Mouse (Mus musculus) CH12.LX (cell line): ENCODE data around the gene Dnajc30. TPM values are rescaled to one million over a fixed set of nuclear protein-coding genes. Genes with fewer than 3 reads are reported as not detected.

Experiments
- DNase-seq: peaks from one replicate; pipeline ENCODE4 v3.0.0-alpha.2; 2013; ENCODE audit errors: extremely low read depth
- H3K27ac ChIP-seq: 2 replicates; pipeline ENCODE4 v1.5.1; 2012; ENCODE audit warnings: low read depth, mild to moderate bottlenecking, control low read depth, moderate library complexity; ENCODE audit not compliant: insufficient read depth
- H3K27me3 ChIP-seq: replicated peaks from 2 replicates; pipeline ENCODE3; 2012; ENCODE audit warnings: inconsistent platforms
- H3K36me3 ChIP-seq, 2 experiments: replicated peaks in 1 of 2; 2 replicates each; pipeline versions ENCODE3 to v1.6.1; 2012; ENCODE audit warnings: inconsistent platforms in 1 of 2, low read length in 1 of 2, mild to moderate bottlenecking in 1 of 2, mixed read lengths in 1 of 2, moderate library complexity in 1 of 2; ENCODE audit not compliant: control insufficient read depth in 1 of 2, insufficient read depth in 1 of 2
- H3K4me1 ChIP-seq, 2 experiments: 2 replicates each; pipeline ENCODE4 v1.6.1; 2012; ENCODE audit warnings: inconsistent platforms in 1 of 2, moderate library complexity in 1 of 2; ENCODE audit not compliant: insufficient read depth in 2 of 2, control insufficient read depth in 1 of 2
- H3K4me2 ChIP-seq: 2 replicates; pipeline ENCODE4 v1.6.1; 2012; ENCODE audit warnings: low read depth, mild to moderate bottlenecking, control low read depth; ENCODE audit not compliant: poor library complexity, insufficient read depth, severe bottlenecking
- H3K4me3 ChIP-seq, 3 experiments: fragments of 150-350 bp in 1 of 3; sonication (generic) in 1 of 3; replicated peaks in 1 of 3; 2 replicates each; pipeline versions ENCODE3 to v1.5.1; 2011 to 2012; ENCODE audit warnings: low read depth in 2 of 3, low read length in 2 of 3, mild to moderate bottlenecking in 2 of 3, moderate library complexity in 2 of 3, control low read depth in 1 of 3, improper control_type of control experiment in 1 of 3, inconsistent platforms in 1 of 3, mixed read lengths in 1 of 3; ENCODE audit not compliant: poor library complexity in 1 of 3
- H3K79me2 ChIP-seq: replicated peaks from 2 replicates; pipeline ENCODE4 v1.6.1; 2012; ENCODE audit warnings: mild to moderate bottlenecking, moderate library complexity; ENCODE audit not compliant: control insufficient read depth, poor library complexity, insufficient read depth, severe bottlenecking; ENCODE audit errors: extremely low read depth
- H3K9ac ChIP-seq: 2 replicates; pipeline ENCODE4 v1.6.1; 2012; ENCODE audit warnings: low read depth, mild to moderate bottlenecking, control low read depth, moderate library complexity; ENCODE audit not compliant: insufficient read depth
- H3K9me3 ChIP-seq: replicated peaks from 2 replicates; pipeline ENCODE3; 2012; ENCODE audit warnings: low read length, inconsistent platforms, mixed read lengths
- BHLHE40 ChIP-seq: IDR thresholded peaks from 2 replicates; pipeline ENCODE4 v1.6.1; 2011; ENCODE audit warnings: mild to moderate bottlenecking, low read depth, low read length, improper control_type of control experiment
- CHD1 ChIP-seq: IDR thresholded peaks from 2 replicates; pipeline ENCODE4 v1.6.1; 2012; ENCODE audit warnings: low read depth, low read length, improper control_type of control experiment, inconsistent platforms
- CHD2 ChIP-seq: IDR thresholded peaks from 2 replicates; pipeline ENCODE4 v1.6.1; 2011; ENCODE audit warnings: low read length, improper control_type of control experiment
- CTCF ChIP-seq, 2 experiments: IDR thresholded peaks in 1 of 2; conservative IDR thresholded peaks in 1 of 2; 2 replicates each; pipeline ENCODE4 v1.5.1; 2011 to 2012; ENCODE audit warnings: low read depth in 2 of 2, low read length in 2 of 2, improper control_type of control experiment in 1 of 2, inconsistent platforms in 1 of 2, mild to moderate bottlenecking in 1 of 2, moderate library complexity in 1 of 2
- E2F4 ChIP-seq: IDR thresholded peaks from 2 replicates; pipeline ENCODE4 v1.6.1; 2011; ENCODE audit warnings: low read depth, low read length, improper control_type of control experiment; ENCODE audit not compliant: insufficient replicate concordance
- ELF1 ChIP-seq: IDR thresholded peaks from 2 replicates; pipeline ENCODE4 v1.6.1; 2014; ENCODE audit warnings: low read depth, mild to moderate bottlenecking, inconsistent platforms, low read length, improper control_type of control experiment
- EP300 ChIP-seq: IDR thresholded peaks from 2 replicates; pipeline ENCODE4 v1.6.1; 2011; ENCODE audit warnings: low read length, improper control_type of control experiment
- ETS1 ChIP-seq: conservative IDR thresholded peaks from 2 replicates; pipeline ENCODE4 v1.6.1; 2012; ENCODE audit warnings: low read depth, mild to moderate bottlenecking, inconsistent platforms, low read length, improper control_type of control experiment, moderate library complexity
- GABPA ChIP-seq: IDR thresholded peaks from 2 replicates; pipeline ENCODE4 v1.6.1; 2012; ENCODE audit warnings: low read depth, low read length, improper control_type of control experiment, inconsistent platforms; ENCODE audit not compliant: insufficient replicate concordance
- HCFC1 ChIP-seq: IDR thresholded peaks from 2 replicates; pipeline ENCODE4 v1.6.1; 2012; ENCODE audit warnings: low read depth, mild to moderate bottlenecking, inconsistent platforms, low read length, improper control_type of control experiment
- IRF4 ChIP-seq: IDR thresholded peaks from 2 replicates; pipeline ENCODE4 v1.6.1; 2014; ENCODE audit warnings: low read depth, mild to moderate bottlenecking, inconsistent platforms, low read length, improper control_type of control experiment
- JUN ChIP-seq: IDR thresholded peaks from 2 replicates; pipeline ENCODE4 v1.6.1; 2011; ENCODE audit warnings: low read depth, mild to moderate bottlenecking, low read length, improper control_type of control experiment, moderate library complexity; ENCODE audit not compliant: insufficient read depth
- JUND ChIP-seq: conservative IDR thresholded peaks from 2 replicates; pipeline ENCODE4 v1.6.1; 2011; ENCODE audit warnings: low read depth, low read length, improper control_type of control experiment
- KAT2A ChIP-seq: IDR thresholded peaks from 2 replicates; pipeline ENCODE4 v1.6.1; 2012; ENCODE audit warnings: low read length, improper control_type of control experiment, inconsistent platforms; ENCODE audit not compliant: insufficient replicate concordance
- MAFK ChIP-seq: IDR thresholded peaks from 2 replicates; pipeline ENCODE4 v1.6.1; 2011; ENCODE audit warnings: low read length, improper control_type of control experiment; ENCODE audit not compliant: insufficient replicate concordance
- MAX ChIP-seq: IDR thresholded peaks from 2 replicates; pipeline ENCODE4 v1.6.1; 2011; ENCODE audit warnings: low read length, improper control_type of control experiment
- MAZ ChIP-seq: IDR thresholded peaks from 2 replicates; pipeline ENCODE4 v1.6.1; 2012; ENCODE audit warnings: low read depth, mild to moderate bottlenecking, inconsistent platforms, low read length, improper control_type of control experiment, moderate library complexity
- MEF2A ChIP-seq: IDR thresholded peaks from 2 replicates; pipeline ENCODE4 v1.6.1; 2014; ENCODE audit warnings: low read depth, mild to moderate bottlenecking, inconsistent platforms, low read length, improper control_type of control experiment, borderline replicate concordance
- MXI1 ChIP-seq: IDR thresholded peaks from 2 replicates; pipeline ENCODE4 v1.6.1; 2011; ENCODE audit warnings: mild to moderate bottlenecking, low read depth, low read length, improper control_type of control experiment
- MYC ChIP-seq: IDR thresholded peaks from 2 replicates; pipeline ENCODE4 v1.6.1; 2011; ENCODE audit warnings: low read depth, mild to moderate bottlenecking, improper control_type of control experiment, low read length
- NRF1 ChIP-seq: IDR thresholded peaks from 2 replicates; pipeline ENCODE4 v1.6.1; 2014; ENCODE audit warnings: low read depth, mild to moderate bottlenecking, inconsistent platforms, low read length, improper control_type of control experiment, moderate library complexity
- PAX5 ChIP-seq: IDR thresholded peaks from 2 replicates; pipeline ENCODE4 v1.6.1; 2012; ENCODE audit warnings: low read length, inconsistent platforms, mixed read lengths
- POLR2A ChIP-seq: IDR thresholded peaks from 2 replicates; pipeline ENCODE4 v1.6.1; 2011; ENCODE audit warnings: low read depth, mild to moderate bottlenecking, improper control_type of control experiment, low read length
- POLR2AphosphoS2 ChIP-seq: IDR thresholded peaks from 2 replicates; pipeline ENCODE4 v1.6.1; 2011; ENCODE audit warnings: low read depth, low read length, improper control_type of control experiment
- RAD21 ChIP-seq: IDR thresholded peaks from 2 replicates; pipeline ENCODE4 v1.6.1; 2011; ENCODE audit warnings: low read depth, mild to moderate bottlenecking, low read length, improper control_type of control experiment, moderate library complexity
- RCOR1 ChIP-seq: conservative IDR thresholded peaks from 2 replicates; pipeline ENCODE4 v1.6.1; 2012; ENCODE audit warnings: low read depth, mild to moderate bottlenecking, inconsistent platforms, low read length, improper control_type of control experiment
- SMC3 ChIP-seq: IDR thresholded peaks from 2 replicates; pipeline ENCODE4 v1.6.1; 2011; ENCODE audit warnings: low read depth, low read length, improper control_type of control experiment
- TBP ChIP-seq: conservative IDR thresholded peaks from 2 replicates; pipeline ENCODE4 v1.6.1; 2011; ENCODE audit warnings: low read depth, low read length, improper control_type of control experiment
- TCF12 ChIP-seq: IDR thresholded peaks from 2 replicates; pipeline ENCODE4 v1.6.1; 2014; ENCODE audit warnings: low read depth, mild to moderate bottlenecking, inconsistent platforms, low read length, improper control_type of control experiment
- UBTF ChIP-seq: IDR thresholded peaks from 2 replicates; pipeline ENCODE4 v1.6.1; 2012; ENCODE audit warnings: low read depth, mild to moderate bottlenecking, inconsistent platforms, low read length, improper control_type of control experiment, moderate library complexity
- USF1 ChIP-seq: IDR thresholded peaks from 2 replicates; pipeline ENCODE4 v1.6.1; 2014; ENCODE audit warnings: low read depth, mild to moderate bottlenecking, inconsistent platforms, low read length, improper control_type of control experiment
- USF2 ChIP-seq: conservative IDR thresholded peaks from 2 replicates; pipeline ENCODE4 v1.6.1; 2011; ENCODE audit warnings: low read depth, low read length, improper control_type of control experiment
- ZC3H11A ChIP-seq: IDR thresholded peaks from 2 replicates; pipeline ENCODE4 v1.6.1; 2012; ENCODE audit warnings: low read depth, mild to moderate bottlenecking, inconsistent platforms, low read length, improper control_type of control experiment
- ZKSCAN1 ChIP-seq: IDR thresholded peaks from 2 replicates; pipeline ENCODE4 v1.6.1; 2012; ENCODE audit warnings: low read depth, inconsistent platforms, low read length, improper control_type of control experiment, borderline replicate concordance
- ZMIZ1 ChIP-seq: IDR thresholded peaks from 2 replicates; pipeline ENCODE4 v1.6.1; 2012; ENCODE audit warnings: low read depth, mild to moderate bottlenecking, inconsistent platforms, low read length, improper control_type of control experiment
- dilution Hi-C: fragments of 300-500 bp; cut with MboI; formaldehyde crosslinking; loops from 2 replicates; pipeline ENCODE4 v1.14.3; 2020; ENCODE audit warnings: low sequenced_read_pairs; ENCODE audit not compliant: extremely low pct_unique_long_range_greater_than_20kb, extremely low pct_ligation_motif_present
- in situ Hi-C: fragments of 300-500 bp; cut with MboI; formaldehyde crosslinking; loops from 3 replicates; pipeline ENCODE4 v1.14.3; 2019; ENCODE audit warnings: low sequenced_read_pairs, low pct_ligation_motif_present, low pct_unique_long_range_greater_than_20kb, mixed read lengths
- polyA plus RNA-seq: library from polyadenylated mRNA; unstranded; fragments of >175 nt; gene quantifications from 2 replicates; pipeline ENCODE4 v1.2.1, GENCODE M21; 2012; ENCODE audit warnings: low read depth; ENCODE audit not compliant: insufficient read length
- total RNA-seq, 2 experiments: library from RNA; depleted of rRNA; stranded (reverse); fragments of 300-350 nt in 1 of 2; fragments of >200 nt in 1 of 2; gene quantifications; 2 replicates each; pipeline ENCODE4 v1.2.3; 2012 to 2014

Dnajc30 gene
- total and polyA plus RNA-seq, 3 experiments: 4.9 to 9.6 (median 7.2) TPM

DNA sequence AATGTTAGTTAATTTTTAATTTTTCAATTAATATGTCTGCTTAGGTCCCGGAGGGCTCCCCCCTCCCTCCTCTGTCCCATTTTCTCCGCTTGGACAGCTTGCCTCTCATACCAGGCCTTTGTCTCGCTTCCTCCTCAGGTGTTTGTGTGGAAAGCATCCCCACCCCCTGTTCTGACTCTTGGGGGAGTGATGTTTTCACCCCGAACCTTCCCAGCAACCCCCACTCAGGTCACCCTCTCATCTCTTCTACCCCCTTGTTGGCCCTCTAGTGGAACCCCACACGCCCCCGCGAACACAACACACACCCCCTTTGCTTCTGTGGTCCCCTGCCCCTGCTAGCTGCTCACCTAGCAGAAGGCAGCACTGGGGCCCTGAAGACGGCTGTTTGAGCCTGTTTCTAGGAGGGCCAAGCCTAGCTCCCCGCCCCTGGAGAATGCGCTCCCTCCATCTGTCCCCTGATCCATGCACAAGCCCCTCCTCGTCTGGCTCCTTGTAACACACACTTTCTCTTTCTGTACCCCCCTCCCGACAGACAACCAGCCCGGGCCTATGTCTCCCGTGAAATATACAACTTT is 13.0 kb downstream of the Dnajc30 start (continued):
- no peak for TF ChIP-seq ZMIZ1
- TF ChIP-seq ELF1: no peak
- TF ChIP-seq, all 38 proteins: peak for 0

DNA sequence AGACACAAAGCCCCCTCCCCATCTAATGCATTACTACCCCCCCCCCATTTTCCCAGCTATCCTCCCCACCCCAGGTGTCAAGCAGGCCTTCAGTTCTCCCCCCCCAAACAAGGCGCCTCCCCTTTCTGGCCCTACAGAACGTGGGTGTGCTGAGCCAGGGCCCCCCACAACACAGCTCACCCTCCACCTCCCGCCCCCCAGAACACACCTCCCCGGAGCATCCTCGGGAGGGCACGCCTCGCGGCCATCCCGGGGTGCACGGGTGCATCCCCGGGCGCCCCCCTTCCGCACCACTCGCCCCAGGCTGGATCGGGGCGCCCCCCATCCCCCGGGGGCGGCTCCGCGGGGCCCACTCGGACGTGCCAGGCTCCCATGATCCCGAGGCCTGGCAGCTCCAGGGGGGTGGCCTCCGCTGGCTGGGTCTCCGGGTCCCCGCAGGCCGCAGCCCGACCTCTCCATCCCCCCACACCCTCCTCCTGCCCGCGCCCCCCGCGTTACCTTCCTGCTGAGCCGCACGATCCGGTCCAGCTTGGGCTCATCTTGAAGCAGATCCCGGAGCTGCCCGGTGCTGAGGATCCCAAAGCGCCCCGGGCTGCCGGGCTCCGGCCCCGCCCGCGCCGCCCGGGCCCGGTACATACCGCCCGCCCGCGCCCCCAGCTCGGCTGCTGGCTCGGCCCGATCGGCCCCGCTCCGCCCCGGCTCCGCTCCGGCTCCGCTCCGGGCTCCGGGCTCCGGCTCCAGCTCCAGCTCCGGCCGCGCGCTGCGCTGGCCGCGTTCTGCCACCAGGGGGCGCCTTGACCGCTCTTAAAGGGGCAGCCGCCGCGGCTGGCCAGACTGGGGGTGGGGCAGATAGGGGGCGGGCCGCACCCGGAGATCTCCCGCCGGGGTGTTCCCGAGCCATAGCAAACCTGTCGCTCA is 13.8 kb downstream of the Dnajc30 start, which contains the start of gene Vps37d:
TSS of gene Vps37d (minus strand) at position 703 of the 918 bp plus-strand sequence.
- peak within 1 kb of the TSS; percentile 77 for H3K9ac ChIP-seq
- peaks cover 58% of the 10 kb centered on the region for H3K27me3 ChIP-seq
- H3K4me1 ChIP-seq: peaks cover 3 to 14% of the 10 kb centered on the region in 2 experiments; a peak in 3 of 4 replicates
- H3K27ac ChIP-seq: no peak within 1 kb of the TSS
- in situ Hi-C loops: no loop called here
- dilution Hi-C loops: no loop called here
- H3K36me3 ChIP-seq: no peaks in the 10 kb centered on the region
- H3K4me3 ChIP-seq: peak within 1 kb of the TSS; percentile 49 to 65 (median 51)
- peak within 1 kb of the TSS; percentile 94 for H3K4me2 ChIP-seq
- H3K9me3 ChIP-seq: no peaks in the 10 kb centered on the region
- no peaks in the 10 kb centered on the region for H3K79me2 ChIP-seq
- DNase-seq: peak; percentile 79
- no peak for TF ChIP-seq MXI1
- TF ChIP-seq POLR2AphosphoS2: no peak
- no peak for TF ChIP-seq E2F4
- TF ChIP-seq MAX: no peak
- TF ChIP-seq CTCF (conservative IDR thresholded peaks at IDR 0.05 in 1 of 2, IDR thresholded peaks at IDR 0.05 in 1 of 2; ENCODE audit: low read depth in 2 of 2, low read length in 2 of 2): peak in 1 of 2 experiments; percentile 86; a peak in 2 of 4 replicates
- TF ChIP-seq ZKSCAN1: no peak
- TF ChIP-seq EP300: no peak; the same call in 1 of the 2 replicates
- 0 out of 2 replicates have a peak, but pooled peaks have one; percentile 23 for TF ChIP-seq TBP
- TF ChIP-seq JUN: no peak
- TF ChIP-seq MYC: no peak
- 0 out of 2 replicates have a peak, but pooled peaks have one; percentile 10 for TF ChIP-seq BHLHE40
- TF ChIP-seq MAFK: no peak
- 0 out of 2 replicates have a peak, but pooled peaks have one; percentile 46 for TF ChIP-seq MAZ
- no peak for TF ChIP-seq POLR2A
- TF ChIP-seq CHD2: peak; percentile 84
- TF ChIP-seq RAD21: peak; percentile 37
- no peak for TF ChIP-seq GABPA
- no peak for TF ChIP-seq RCOR1
- TF ChIP-seq CHD1: no peak
- TF ChIP-seq SMC3: peak; percentile 59
- TF ChIP-seq UBTF: peak; percentile 93
- peak; percentile 60; the same call in 1 of the 2 replicates for TF ChIP-seq HCFC1
- TF ChIP-seq USF1: no peak
- TF ChIP-seq JUND: no peak
- 0 out of 2 replicates have a peak, but pooled peaks have one; percentile 18 for TF ChIP-seq KAT2A
- no peak for TF ChIP-seq USF2
- peak; percentile 69 for TF ChIP-seq IRF4
- TF ChIP-seq PAX5: no peak
- TF ChIP-seq ZC3H11A: no peak
- TF ChIP-seq ETS1: no peak
- TF ChIP-seq NRF1: no peak
- TF ChIP-seq MEF2A: peak; percentile 53
- peak; percentile 40; the same call in 1 of the 2 replicates for TF ChIP-seq TCF12
